ENCODE assay signal across 14 mouse cellular contexts in the genomic region with DNA sequence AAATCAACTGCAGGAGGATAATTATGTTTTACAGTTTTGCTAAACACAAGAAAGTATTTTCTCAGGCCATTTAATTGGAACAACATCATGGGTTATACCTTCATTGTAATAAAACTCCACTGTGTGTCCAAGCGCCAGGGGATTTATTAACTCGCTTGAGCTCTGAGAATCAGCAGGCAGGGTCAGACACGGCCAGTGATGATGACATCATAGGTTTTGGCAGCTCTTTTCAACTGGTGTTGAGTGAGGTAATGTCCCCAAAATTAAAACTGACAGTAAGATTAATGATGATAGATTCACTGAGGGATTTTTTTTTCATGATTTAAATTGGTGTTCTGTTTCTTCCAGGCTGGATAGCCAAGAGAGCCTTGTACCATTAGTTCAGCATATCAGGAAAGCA.
A peak's percentile ranks its signal among the peaks of the same experiment; 100 is the strongest.
DNase-seq lines count a peak whose midpoint lies in the region; ATAC-seq and TF ChIP-seq lines count a peak whose summit lies in the region.
"Had no signal": no experiment of that assay in that cellular context is flagged by ENCODE, and none has a peak within 500 bp of the region (broad histone marks: within the 10 kb centered on the region; RNA-seq: fewer than 3 reads in every experiment).

No protein-coding gene starts in this region.

- no peak for TF ChIP-seq POLR2A in thymus, adult 2 months (IDR thresholded peaks at IDR 0.05; ENCODE audit: control insufficient read depth, extremely low read depth, insufficient read depth, low read length, poor library complexity)

- no peak overlapping the region for H3K4me3 ChIP-seq in gastrocnemius, adult 2 months
- no peak overlapping the region for H3K4me3 ChIP-seq in thymus, adult 2 months (ENCODE audit: control insufficient read depth, insufficient read depth, low read length)
- no peak overlapping the region for H3K4me3 ChIP-seq in liver, embryonic 12.5 days
- H3K4me3 ChIP-seq: embryonic facial prominence, embryonic 12.5 days; limb, embryonic 15.5 days; myocyte had no signal

- no peak overlapping the region for H3K4me2 ChIP-seq in liver, embryonic 12.5 days
- H3K4me2 ChIP-seq: embryonic facial prominence, embryonic 12.5 days; limb, embryonic 15.5 days had no signal

- H3K27ac ChIP-seq in gastrocnemius, adult 2 months: no peak overlapping the region; the same call in 1 of the 2 replicates
- no peak overlapping the region for H3K27ac ChIP-seq in thymus, adult 2 months (ENCODE audit: control insufficient read depth, insufficient read depth, low read length)
- H3K27ac ChIP-seq in liver, embryonic 12.5 days: no peak overlapping the region

- no peak for TF ChIP-seq CTCF in gastrocnemius, adult 2 months (IDR thresholded peaks at IDR 0.05)
- no peak for TF ChIP-seq CTCF in thymus, adult 2 months (IDR thresholded peaks at IDR 0.05; ENCODE audit: borderline replicate concordance, control insufficient read depth, extremely low read depth, insufficient read depth, low read length, poor library complexity)

- no peaks in the 10 kb centered on the region for H3K27me3 ChIP-seq in thymus, adult 2 months (ENCODE audit: control insufficient read depth, insufficient read depth, low read length)
- H3K27me3 ChIP-seq in liver, embryonic 12.5 days (replicated peaks): no peaks in the 10 kb centered on the region
- H3K27me3 ChIP-seq: CH12.LX; embryonic facial prominence, embryonic 12.5 days; limb, embryonic 15.5 days had no signal

- peak; percentile 21 for DNase-seq in embryo, embryonic 10.5 days (ENCODE audit: low spot score)
- DNase-seq in embryo, embryonic 10 days (ENCODE audit: low spot score): no peak
- peak; percentile 6 for DNase-seq in lung, postnatal 36 days
- no peak for DNase-seq in lung, adult 18-20 months
- peak; percentile 34 for DNase-seq in gastrocnemius, adult 2 months
- peak; percentile 42 for DNase-seq in retina, embryonic 14.5 days (ENCODE audit: low spot score)
- DNase-seq in thymus, adult 2 months: no peak
- DNase-seq: kidney, adult 8-10 months; thymus, postnatal 4 days had no signal

- no peaks in the 10 kb centered on the region for H3K9me3 ChIP-seq in liver, embryonic 12.5 days (replicated peaks)
- H3K9me3 ChIP-seq: embryonic facial prominence, embryonic 12.5 days; limb, embryonic 15.5 days had no signal

- H3K36me3 ChIP-seq in thymus, adult 2 months (ENCODE audit: control insufficient read depth, insufficient read depth, low read length): no peaks in the 10 kb centered on the region
- H3K36me3 ChIP-seq in liver, embryonic 12.5 days: no peaks in the 10 kb centered on the region
- H3K36me3 ChIP-seq: embryonic facial prominence, embryonic 12.5 days; limb, embryonic 15.5 days had no signal

- H3K4me1 ChIP-seq in thymus, adult 2 months (replicated peaks; ENCODE audit: control insufficient read depth, insufficient read depth, low read length): no peaks in the 10 kb centered on the region
- no peaks in the 10 kb centered on the region for H3K4me1 ChIP-seq in liver, embryonic 12.5 days

- WGBS in thymus, adult 2 months: 81% methylated on average over 3 of the region's 3 CpGs
- WGBS in liver, embryonic 12.5 days (ENCODE audit: insufficient replicate concordance): 52% methylated on average over 3 of the region's 3 CpGs

- intact Hi-C loops in gastrocnemius, adult 2 months (cut with DNase I): no loop called here

- ATAC-seq in liver, embryonic 12.5 days: no peak

- H3K9ac ChIP-seq in liver, embryonic 12.5 days: no peak overlapping the region
- H3K9ac ChIP-seq: embryonic facial prominence, embryonic 12.5 days; limb, embryonic 15.5 days had no signal

Comparison
In these comparisons a context has a peak if more than half of its experiments do, and no peak if none do; other contexts are left out.
1. DNase-seq: peak in embryo, embryonic 10.5 days (single experiment), lung, postnatal 36 days (single experiment), gastrocnemius, adult 2 months (single experiment) and retina, embryonic 14.5 days (single experiment); none in embryo, embryonic 10 days (single experiment), lung, adult 18-20 months (0 of 2) and thymus, adult 2 months (single experiment).